26 mouse cellular contexts compared by ENCODE assay signal in the genomic region with DNA sequence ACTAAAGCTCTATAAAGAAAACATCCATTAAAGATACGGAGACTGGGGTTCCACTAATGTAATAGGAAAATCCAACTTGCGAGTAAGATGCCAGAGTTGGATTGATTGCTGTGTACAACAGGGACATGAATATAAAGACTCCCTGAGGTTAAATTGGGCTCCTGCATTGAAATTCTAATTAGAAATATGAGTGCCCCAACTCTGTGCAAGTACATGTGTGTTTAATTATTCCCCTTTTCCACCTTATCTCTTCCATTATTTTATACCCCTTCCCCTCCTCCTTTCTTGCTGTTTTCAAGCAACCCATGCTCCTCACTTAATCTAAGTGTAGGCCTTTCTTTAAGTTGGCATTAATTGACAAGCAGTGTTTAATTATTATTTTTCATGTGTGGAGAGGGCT.
DNase-seq lines count a peak whose midpoint lies in the region; ATAC-seq and TF ChIP-seq lines count a peak whose summit lies in the region.
"Had no signal": no experiment of that assay in that cellular context is flagged by ENCODE, and none has a peak within 500 bp of the region (broad histone marks: within the 10 kb centered on the region; RNA-seq: fewer than 3 reads in every experiment).

No protein-coding gene starts in this region.

- DNase-seq in forebrain, embryonic 14.5 days (ENCODE audit: low spot score): no peak
- peak; percentile 44 for DNase-seq in midbrain, embryonic 11.5 days (ENCODE audit: low spot score, missing footprints)
- peak; percentile 57 for DNase-seq in brain, embryonic 14.5 days (ENCODE audit: low read depth)
- DNase-seq: adrenal gland, adult 8-10 months; adrenal gland, postnatal 14 days; adrenal gland, postnatal 36 days; B cell, adult 2 months; cerebellum, adult 11 months; cerebellum, adult 18-20 months; cerebellum, adult 8-10 months; cerebellum, adult 9-11 months; cerebellum, postnatal 14 days; cerebellum, postnatal 36 days; embryo, embryonic 11 days had no signal

- H3K4me3 ChIP-seq in forebrain, embryonic 13.5 days: no peak overlapping the region
- no peak overlapping the region for H3K4me3 ChIP-seq in forebrain, embryonic 14.5 days (ENCODE audit: low read depth, low read length)
- no peak overlapping the region for H3K4me3 ChIP-seq in midbrain, embryonic 11.5 days (ENCODE audit: low read depth, low read length)
- H3K4me3 ChIP-seq in midbrain, embryonic 13.5 days (replicated peaks): no peak overlapping the region
- H3K4me3 ChIP-seq: embryonic facial prominence, embryonic 13.5 days; embryonic facial prominence, embryonic 15.5 days; erythroblast, embryonic 14.5 days; forebrain, embryonic 10.5 days; forebrain, embryonic 15.5 days had no signal

- H3K27ac ChIP-seq in forebrain, embryonic 13.5 days: no peak overlapping the region
- H3K27ac ChIP-seq in forebrain, embryonic 14.5 days (ENCODE audit: low read depth, low read length): no peak overlapping the region
- no peak overlapping the region for H3K27ac ChIP-seq in midbrain, embryonic 11.5 days (ENCODE audit: low read depth, low read length)
- no peak overlapping the region for H3K27ac ChIP-seq in midbrain, embryonic 13.5 days
- H3K27ac ChIP-seq: embryonic facial prominence, embryonic 13.5 days; embryonic facial prominence, embryonic 15.5 days; forebrain, embryonic 10.5 days; forebrain, embryonic 15.5 days had no signal

- H3K4me1 ChIP-seq in forebrain, embryonic 13.5 days: peaks cover 12% of the 10 kb centered on the region
- H3K4me1 ChIP-seq in forebrain, embryonic 14.5 days (ENCODE audit: control insufficient read depth, insufficient read depth, low read length): peaks cover 8% of the 10 kb centered on the region
- peaks cover 6% of the 10 kb centered on the region; the same call in 1 of the 2 replicates for H3K4me1 ChIP-seq in midbrain, embryonic 11.5 days (ENCODE audit: control insufficient read depth, insufficient read depth, low read length)
- H3K4me1 ChIP-seq in midbrain, embryonic 13.5 days (replicated peaks): peaks cover 7% of the 10 kb centered on the region; the same call in 1 of the 2 replicates
- H3K4me1 ChIP-seq: embryonic facial prominence, embryonic 13.5 days; embryonic facial prominence, embryonic 15.5 days had no signal

- H3K4me2 ChIP-seq in forebrain, embryonic 13.5 days: no peak overlapping the region
- no peak overlapping the region for H3K4me2 ChIP-seq in forebrain, embryonic 14.5 days (ENCODE audit: low read length)
- no peak overlapping the region for H3K4me2 ChIP-seq in midbrain, embryonic 11.5 days
- H3K4me2 ChIP-seq in midbrain, embryonic 13.5 days (replicated peaks): no peak overlapping the region
- H3K4me2 ChIP-seq: embryonic facial prominence, embryonic 13.5 days; embryonic facial prominence, embryonic 15.5 days; forebrain, embryonic 15.5 days had no signal

- 29% methylated on average over 2 of the region's 2 CpGs for WGBS in forebrain, embryonic 13.5 days
- 10% methylated on average over 2 of the region's 2 CpGs for WGBS in forebrain, embryonic 14.5 days
- 82% methylated on average over 2 of the region's 2 CpGs for WGBS in midbrain, embryonic 11.5 days
- WGBS in midbrain, embryonic 13.5 days: 52% methylated on average over 2 of the region's 2 CpGs

- no peak for TF ChIP-seq POLR2A in brain, embryonic 14.5 days (IDR thresholded peaks at IDR 0.05; ENCODE audit: borderline replicate concordance, extremely low read depth, insufficient read depth, insufficient read length, poor library complexity, severe bottlenecking)

- H3K9me3 ChIP-seq in forebrain, embryonic 13.5 days (replicated peaks): no peaks in the 10 kb centered on the region
- H3K9me3 ChIP-seq in forebrain, embryonic 14.5 days (replicated peaks; ENCODE audit: control insufficient read depth, low read length): no peaks in the 10 kb centered on the region
- no peaks in the 10 kb centered on the region for H3K9me3 ChIP-seq in midbrain, embryonic 11.5 days (ENCODE audit: control insufficient read depth, low read length)
- H3K9me3 ChIP-seq in midbrain, embryonic 13.5 days: no peaks in the 10 kb centered on the region
- H3K9me3 ChIP-seq: embryonic facial prominence, embryonic 13.5 days; embryonic facial prominence, embryonic 15.5 days; forebrain, embryonic 10.5 days; forebrain, embryonic 15.5 days had no signal

- H3K27me3 ChIP-seq in forebrain, embryonic 13.5 days: no peaks in the 10 kb centered on the region
- no peaks in the 10 kb centered on the region for H3K27me3 ChIP-seq in forebrain, embryonic 14.5 days (replicated peaks; ENCODE audit: control insufficient read depth, insufficient read depth, low read length)
- H3K27me3 ChIP-seq in midbrain, embryonic 11.5 days (ENCODE audit: control insufficient read depth, insufficient read depth, low read length): no peaks in the 10 kb centered on the region
- H3K27me3 ChIP-seq in midbrain, embryonic 13.5 days: peaks cover 3% of the 10 kb centered on the region; the same call in 1 of the 2 replicates
- H3K27me3 ChIP-seq: CH12.LX; forebrain, embryonic 15.5 days had no signal

- H3K36me3 ChIP-seq in forebrain, embryonic 13.5 days (ENCODE audit: poor library complexity, severe bottlenecking): no peaks in the 10 kb centered on the region
- no peaks in the 10 kb centered on the region for H3K36me3 ChIP-seq in forebrain, embryonic 14.5 days (ENCODE audit: control insufficient read depth, insufficient read depth, low read length)
- H3K36me3 ChIP-seq in midbrain, embryonic 11.5 days (ENCODE audit: control insufficient read depth, insufficient read depth, low read length): no peaks in the 10 kb centered on the region
- no peaks in the 10 kb centered on the region for H3K36me3 ChIP-seq in midbrain, embryonic 13.5 days
- H3K36me3 ChIP-seq: embryonic facial prominence, embryonic 13.5 days; embryonic facial prominence, embryonic 15.5 days; forebrain, embryonic 10.5 days; forebrain, embryonic 15.5 days; G1E had no signal

- H3K9ac ChIP-seq in forebrain, embryonic 13.5 days: no peak overlapping the region
- H3K9ac ChIP-seq in forebrain, embryonic 14.5 days (ENCODE audit: low read length): no peak overlapping the region
- no peak overlapping the region for H3K9ac ChIP-seq in midbrain, embryonic 11.5 days (ENCODE audit: low read length)
- H3K9ac ChIP-seq in midbrain, embryonic 13.5 days (replicated peaks): no peak overlapping the region
- H3K9ac ChIP-seq: embryonic facial prominence, embryonic 13.5 days; embryonic facial prominence, embryonic 15.5 days; forebrain, embryonic 15.5 days had no signal

- ATAC-seq in forebrain, embryonic 13.5 days: 0 out of 2 replicates have a peak, but pooled peaks have one; percentile 4
- ATAC-seq in forebrain, embryonic 14.5 days: no peak
- ATAC-seq in midbrain, embryonic 11.5 days (ENCODE audit: low FRiP score): no peak
- ATAC-seq in midbrain, embryonic 13.5 days: no peak
- ATAC-seq: activated CD4-positive, CD25-positive, alpha-beta regulatory T cell, adult 4 months; CD4-positive, CD25-positive, alpha-beta regulatory T cell, adult 4 months; forebrain, embryonic 15.5 days; Patski had no signal

- no peak for TF ChIP-seq CTCF in brain, embryonic 14.5 days (IDR thresholded peaks at IDR 0.05; ENCODE audit: borderline replicate concordance, extremely low read depth, insufficient read depth, insufficient read length)
